Mouse (Mus musculus) colon, adult 2 months (tissue): ENCODE measurements around the gene Fyttd1. TPM values are rescaled to one million over a fixed set of nuclear protein-coding genes. Genes with fewer than 3 reads are reported as not detected.

ENCODE experiments used
- polyA plus RNA-seq: library from polyadenylated mRNA; depleted of rRNA; stranded (reverse); fragments of >200 nt; gene quantifications from 2 replicates; pipeline ENCODE4 v1.2.3, GENCODE M21; 2012; rRNA removed

The Fyttd1 gene
- polyA plus RNA-seq = 5.0 and 5.7 TPM in 2 replicates

GRCm38 (mm10) chr16:32877343-32878156 lies at the start of gene Fyttd1, which contains the start of gene Rubcn:
TSS of gene Fyttd1 (plus strand) at chr16:32877500.
TSS of gene Rubcn (minus strand) at chr16:32877766.

DNA sequence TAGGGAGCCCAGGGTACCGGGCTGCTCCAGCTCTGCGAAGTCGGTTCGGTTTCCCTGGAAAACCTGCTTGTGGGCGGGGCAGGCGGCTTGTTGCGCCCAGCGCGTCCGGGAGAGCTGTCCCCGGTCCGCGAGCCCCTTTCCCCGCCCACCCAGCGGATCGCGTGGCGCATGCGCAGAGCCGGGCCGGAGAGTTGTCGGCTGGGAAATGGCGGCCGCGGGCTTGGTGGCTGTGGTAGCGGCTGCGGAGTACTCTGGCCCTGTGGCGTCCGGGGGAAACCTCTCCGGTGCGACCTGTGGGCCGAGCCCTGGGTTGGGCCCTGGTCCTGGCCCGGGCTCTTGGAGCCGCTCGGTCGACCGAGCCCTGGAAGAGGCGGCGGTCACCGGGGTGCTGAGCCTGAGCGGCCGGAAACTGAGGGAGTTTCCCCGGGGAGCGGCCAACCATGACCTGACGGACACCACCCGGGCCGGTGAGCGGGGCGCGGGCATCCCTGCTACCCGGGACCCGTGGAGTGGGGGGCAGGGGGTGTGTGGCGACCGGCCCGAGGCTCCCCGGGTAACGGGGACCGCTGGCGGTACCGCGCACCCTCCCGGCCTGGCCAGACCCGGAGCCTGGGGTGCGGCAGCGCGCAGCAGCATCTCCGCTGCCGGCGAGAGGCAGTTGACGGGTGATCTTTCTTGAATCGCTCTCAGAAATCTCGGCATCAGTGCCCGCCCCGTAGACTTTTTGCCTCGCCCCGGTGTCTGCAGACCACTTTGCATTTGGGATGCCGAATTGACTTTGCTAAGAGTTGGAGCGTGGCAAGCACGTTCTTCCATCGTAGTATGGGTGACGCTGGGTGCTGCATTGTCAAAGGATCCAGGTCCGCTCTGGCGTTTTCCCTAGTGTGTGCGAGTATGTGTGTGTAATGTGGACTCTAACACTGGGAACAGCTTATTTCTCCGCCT lies 36.9 kb downstream of the Fyttd1 start, which contains the start of gene Lrch3:
Lrch3 (plus strand) TSS at position 164 of the 945 bp plus-strand sequence.

Other genes with a start within 250 kb of the Fyttd1 start
- 185 and 246 TPM in 2 replicates for gene Tnk2, start 233.6 kb upstream of the Fyttd1 start, polyA plus RNA-seq
- 97.1 and 140 TPM in 2 replicates for gene Muc4, start 141.6 kb upstream of the Fyttd1 start, polyA plus RNA-seq
- 0.39 and 0.40 TPM in 2 replicates for gene Muc20, start 80.1 kb upstream of the Fyttd1 start, polyA plus RNA-seq
- gene Smbd1, start 67.0 kb upstream of the Fyttd1 start, polyA plus RNA-seq = 3.9 and 4.8 TPM in 2 replicates
- gene Rubcn, start 266 bp downstream of the Fyttd1 start, polyA plus RNA-seq = 26.4 and 28.5 TPM in 2 replicates
- 13.3 and 13.8 TPM in 2 replicates for gene Lrch3, start 36.6 kb downstream of the Fyttd1 start, polyA plus RNA-seq
- gene Iqcg, start 178.7 kb downstream of the Fyttd1 start, polyA plus RNA-seq = 0.15 and 0.35 TPM in 2 replicates
- 124 and 162 TPM in 2 replicates for gene Rpl35a, start 179.0 kb downstream of the Fyttd1 start, polyA plus RNA-seq
- gene Lmln, start 185.0 kb downstream of the Fyttd1 start, polyA plus RNA-seq = 2.1 and 3.2 TPM in 2 replicates